Comparison of ENCODE assay signal across 19 mouse cellular contexts in genomic region chr1:134339757-134340619, GRCm38 (mm10). TPM values are rescaled to one million over a fixed set of nuclear protein-coding genes. Genes with fewer than 3 reads are reported as not detected.
DNase-seq lines count a peak whose midpoint lies in the region; ATAC-seq and TF ChIP-seq lines count a peak whose summit lies in the region.
"Had no signal": no experiment of that assay in that cellular context is flagged by ENCODE, and none has a peak within 500 bp of the region (broad histone marks: within the 10 kb centered on the region; RNA-seq: fewer than 3 reads in every experiment).

No protein-coding gene starts in this region.

- no peaks in the 10 kb centered on the region for H3K36me3 ChIP-seq in heart, embryonic 13.5 days
- H3K36me3 ChIP-seq in liver, embryonic 16.5 days (ENCODE audit: control insufficient read depth, insufficient read depth), result no peaks in the 10 kb centered on the region
- H3K36me3 ChIP-seq in MEL (ENCODE audit: control insufficient read depth in 1 of 2, insufficient read depth in 2 of 2, low read length in 2 of 2), result no peaks in the 10 kb centered on the region
- no peaks in the 10 kb centered on the region for H3K36me3 ChIP-seq in limb, embryonic 10.5 days
- H3K36me3 ChIP-seq: midbrain, embryonic 15.5 days; neural tube, embryonic 13.5 days had no signal

- ATAC-seq in heart, embryonic 13.5 days (ENCODE audit: extremely low read depth, insufficient number of reproducible peaks, low FRiP score, low TSS enrichment), result no peak
- peak; percentile 42; the same call in 1 of the 2 replicates for ATAC-seq in liver, embryonic 16.5 days (ENCODE audit: low read depth)
- ATAC-seq: midbrain, embryonic 15.5 days had no signal

- H3K9ac ChIP-seq in heart, embryonic 13.5 days, result no peak overlapping the region
- no peak overlapping the region for H3K9ac ChIP-seq in liver, embryonic 16.5 days (ENCODE audit: low read depth, low read length)
- H3K9ac ChIP-seq in MEL (ENCODE audit: control insufficient read depth, low read depth, low read length, poor library complexity, severe bottlenecking), result no peak overlapping the region
- H3K9ac ChIP-seq: midbrain, embryonic 15.5 days; neural tube, embryonic 13.5 days had no signal

- TF ChIP-seq EP300 in MEL (IDR thresholded peaks at IDR 0.05; ENCODE audit: low read depth in 1 of 2, low read length in 2 of 2), result no peak

- WGBS in heart, embryonic 13.5 days, result 91% methylated on average over 18 of the region's 18 CpGs
- WGBS in liver, embryonic 16.5 days (ENCODE audit: insufficient replicate concordance), result 82% methylated on average over 18 of the region's 18 CpGs
- WGBS in limb, embryonic 10.5 days, result 95% methylated on average over 18 of the region's 18 CpGs

- no peaks in the 10 kb centered on the region for H3K79me2 ChIP-seq in MEL (ENCODE audit: control insufficient read depth, insufficient read depth, low read length, poor library complexity)

- no peaks in the 10 kb centered on the region for H3K9me3 ChIP-seq in heart, embryonic 13.5 days
- H3K9me3 ChIP-seq in liver, embryonic 16.5 days (replicated peaks; ENCODE audit: control insufficient read depth, low read length), result no peaks in the 10 kb centered on the region
- H3K9me3 ChIP-seq in MEL (replicated peaks; ENCODE audit: insufficient read depth, low read length), result no peaks in the 10 kb centered on the region
- H3K9me3 ChIP-seq in limb, embryonic 10.5 days (replicated peaks), result no peaks in the 10 kb centered on the region
- H3K9me3 ChIP-seq: midbrain, embryonic 15.5 days; neural tube, embryonic 13.5 days had no signal

- no peaks in the 10 kb centered on the region for H3K27me3 ChIP-seq in heart, embryonic 13.5 days (replicated peaks)
- peaks cover 4% of the 10 kb centered on the region; the same call in 1 of the 2 replicates for H3K27me3 ChIP-seq in liver, embryonic 16.5 days (ENCODE audit: control insufficient read depth, insufficient read depth, low read depth, low read length)
- no peaks in the 10 kb centered on the region for H3K27me3 ChIP-seq in MEL (ENCODE audit: control insufficient read depth in 1 of 2, insufficient read depth in 2 of 2, low read length in 2 of 2)
- no peaks in the 10 kb centered on the region for H3K27me3 ChIP-seq in limb, embryonic 10.5 days (ENCODE audit: low read depth, poor library complexity, severe bottlenecking)
- H3K27me3 ChIP-seq: midbrain, embryonic 15.5 days had no signal

- TF ChIP-seq RAD21 in MEL (IDR thresholded peaks at IDR 0.05; ENCODE audit: low read depth, low read length), result peak; percentile 67

- H3K4me2 ChIP-seq in heart, embryonic 13.5 days, result no peak overlapping the region
- no peak overlapping the region for H3K4me2 ChIP-seq in liver, embryonic 16.5 days (ENCODE audit: low read depth, low read length)
- H3K4me2 ChIP-seq: midbrain, embryonic 15.5 days; neural tube, embryonic 13.5 days had no signal

- H3K27ac ChIP-seq in heart, embryonic 13.5 days (replicated peaks), result peak overlapping the region; percentile 82
- no peak overlapping the region for H3K27ac ChIP-seq in liver, embryonic 16.5 days (ENCODE audit: low read length)
- no peak overlapping the region for H3K27ac ChIP-seq in MEL (ENCODE audit: control insufficient read depth, low read depth, low read length)
- no peak overlapping the region for H3K27ac ChIP-seq in limb, embryonic 10.5 days
- H3K27ac ChIP-seq: midbrain, embryonic 15.5 days; neural tube, embryonic 13.5 days had no signal

- intact Hi-C loops in heart, postnatal 10 days (cut with DNase I), result no loop called here

- no peak overlapping the region for H3K4me3 ChIP-seq in heart, embryonic 13.5 days
- H3K4me3 ChIP-seq in liver, embryonic 16.5 days (ENCODE audit: low read depth, low read length), result no peak overlapping the region
- H3K4me3 ChIP-seq in MEL (ENCODE audit: control insufficient read depth in 1 of 2, insufficient read depth in 1 of 2, low read depth in 2 of 2, low read length in 2 of 2), result no peak overlapping the region
- H3K4me3 ChIP-seq in limb, embryonic 10.5 days, result no peak overlapping the region
- H3K4me3 ChIP-seq: midbrain, embryonic 15.5 days; neural tube, embryonic 13.5 days had no signal

- H3K4me1 ChIP-seq in heart, embryonic 13.5 days, result peaks cover 82% of the 10 kb centered on the region
- H3K4me1 ChIP-seq in liver, embryonic 16.5 days (ENCODE audit: control insufficient read depth, low read depth, low read length), result peaks cover 8% of the 10 kb centered on the region
- no peaks in the 10 kb centered on the region for H3K4me1 ChIP-seq in MEL (ENCODE audit: control insufficient read depth in 1 of 2, insufficient read depth in 2 of 2, low read length in 2 of 2)
- peaks cover 23% of the 10 kb centered on the region for H3K4me1 ChIP-seq in limb, embryonic 10.5 days

- TF ChIP-seq CTCF in MEL (IDR thresholded peaks at IDR 0.05 in 2 of 3, conservative IDR thresholded peaks at IDR 0.05 in 1 of 3; ENCODE audit: control insufficient read depth in 1 of 3, insufficient read depth in 1 of 3, low read depth in 2 of 3, low read length in 3 of 3, poor library complexity in 1 of 3, severe bottlenecking in 1 of 3), result peak; percentile 49 to 61 (median 56); a peak in 5 of 6 replicates

- no peak for DNase-seq in heart, postnatal 10 days
- DNase-seq in liver, result no peak
- peak; percentile 61 for DNase-seq in MEL (ENCODE audit: low read depth, low spot score)
- peak; percentile 25 for DNase-seq in limb, embryonic 10.5 days (ENCODE audit: low spot score)
- DNase-seq in gastrocnemius, adult 18-20 months (ENCODE audit: low spot score), result no peak
- DNase-seq: adrenal gland, adult 2 months; gastrocnemius, postnatal 10 days; kidney, adult 11 months; layer of hippocampus, adult 9-11 months; left cerebral cortex, postnatal 4 days; lung, postnatal 14 days; retina, postnatal 1 day; thymus, adult 2 months had no signal

- no peak for TF ChIP-seq POLR2A in MEL (IDR thresholded peaks at IDR 0.05; ENCODE audit: control insufficient read depth in 1 of 2, insufficient read depth in 1 of 2, low read depth in 1 of 2, low read length in 2 of 2, poor library complexity in 1 of 2)

TF ChIP-seq in MEL, 35 proteins besides CTCF, POLR2A, EP300 and RAD21 (continues in another document):
- no peak for TF ChIP-seq ETS1 (IDR thresholded peaks at IDR 0.05; ENCODE audit: low read depth, low read length)
- TF ChIP-seq NELFE (IDR thresholded peaks at IDR 0.05; ENCODE audit: low read depth, low read length), result no peak
- TF ChIP-seq TAL1 (IDR thresholded peaks at IDR 0.05; ENCODE audit: low read length), result no peak
- TF ChIP-seq SMC3 (IDR thresholded peaks at IDR 0.05; ENCODE audit: low read depth, low read length), result peak; percentile 45
- TF ChIP-seq CHD2 (IDR thresholded peaks at IDR 0.05; ENCODE audit: low read length), result no peak
- peak; percentile 45 for TF ChIP-seq ZC3H11A (IDR thresholded peaks at IDR 0.05; ENCODE audit: low read depth, low read length)
- no peak for TF ChIP-seq MAFK (IDR thresholded peaks at IDR 0.05; ENCODE audit: borderline replicate concordance, low read depth, low read length)
- no peak for TF ChIP-seq TCF12 (IDR thresholded peaks at IDR 0.05; ENCODE audit: low read depth, low read length)
- TF ChIP-seq SIN3A (IDR thresholded peaks at IDR 0.05; ENCODE audit: low read length), result no peak
- TF ChIP-seq MXI1 (IDR thresholded peaks at IDR 0.05; ENCODE audit: low read depth, low read length), result no peak
- no peak for TF ChIP-seq USF2 (IDR thresholded peaks at IDR 0.05; ENCODE audit: borderline replicate concordance in 1 of 2, insufficient read depth in 1 of 2, low read depth in 1 of 2, low read length in 2 of 2)
- TF ChIP-seq ELF1 (IDR thresholded peaks at IDR 0.05; ENCODE audit: low read depth, low read length), result no peak
- TF ChIP-seq MYC (IDR thresholded peaks at IDR 0.05; ENCODE audit: low read depth, low read length), result no peak

RNA-seq across cellular contexts. Expression of gene Ppfia4, which starts 7.3 kb away (rescaled TPM):
- 10.9 and 12.6 TPM in 2 replicates for polyA plus RNA-seq in heart, embryonic 13.5 days (2015; fragmentation: Nextera tagmentation; extraction: Ambion mirVana)
- 1 to 10 TPM; 3.4 to 3.7 TPM for total RNA-seq in heart, postnatal 10 days (2021)
- 1.7 and 2.0 TPM in 2 replicates for polyA plus RNA-seq in liver, embryonic 16.5 days (2015; fragmentation: Nextera tagmentation; extraction: Ambion mirVana)
- total RNA-seq in MEL (2012; rRNA removed), result not detected in 2 replicates
- under 1 TPM in 1 of 2 experiments, not detected in 1; 0.11 TPM for polyA plus RNA-seq in MEL (2012; ENCODE audit: insufficient read depth in 1 of 2, insufficient read length in 2 of 2, low read depth in 1 of 2, low replicate concordance in 2 of 2, missing spikeins in 1 of 2)
- polyA plus RNA-seq in limb, embryonic 10.5 days (2016; fragmentation: Nextera tagmentation; extraction: Ambion mirVana), result 1.8 and 2.3 TPM in 2 replicates
- total RNA-seq in gastrocnemius, adult 18-20 months (2021), result under 1 TPM; 0.21 to 0.43 TPM

RNA-seq across cellular contexts. Expression of gene Tmem183a, which starts 21.8 kb away (rescaled TPM):
- polyA plus RNA-seq in heart, embryonic 13.5 days (2015; fragmentation: Nextera tagmentation; extraction: Ambion mirVana), result 54.0 and 63.0 TPM in 2 replicates
- total RNA-seq in heart, postnatal 10 days (2021), result 10 to 100 TPM; 24.2 to 25.7 TPM
- 48.7 and 51.6 TPM in 2 replicates for polyA plus RNA-seq in liver, embryonic 16.5 days (2015; fragmentation: Nextera tagmentation; extraction: Ambion mirVana)
- 54.2 and 69.3 TPM in 2 replicates for total RNA-seq in MEL (2012; rRNA removed)
- polyA plus RNA-seq in MEL (2012; ENCODE audit: insufficient read depth in 1 of 2, insufficient read length in 2 of 2, low read depth in 1 of 2, low replicate concordance in 2 of 2, missing spikeins in 1 of 2), result 100 to 1,000 TPM in 1 of 2 experiments, 10 to 100 TPM in 1; 82.7 to 131 TPM
- 118 TPM in 2 replicates for polyA plus RNA-seq in limb, embryonic 10.5 days (2016; fragmentation: Nextera tagmentation; extraction: Ambion mirVana)
- 10 to 100 TPM; 10.1 to 10.4 TPM for total RNA-seq in gastrocnemius, adult 18-20 months (2021)

RNA-seq across cellular contexts. Expression of gene 4933406M09Rik, which starts 45.8 kb away (rescaled TPM):
- not detected in 2 replicates for polyA plus RNA-seq in heart, embryonic 13.5 days (2015; fragmentation: Nextera tagmentation; extraction: Ambion mirVana)
- total RNA-seq in heart, postnatal 10 days (2021), result not detected
- polyA plus RNA-seq in liver, embryonic 16.5 days (2015; fragmentation: Nextera tagmentation; extraction: Ambion mirVana), result not detected in 2 replicates
- not detected in 2 replicates for total RNA-seq in MEL (2012; rRNA removed)
- not detected for polyA plus RNA-seq in MEL (2012; ENCODE audit: insufficient read depth in 1 of 2, insufficient read length in 2 of 2, low read depth in 1 of 2, low replicate concordance in 2 of 2, missing spikeins in 1 of 2)
- polyA plus RNA-seq in limb, embryonic 10.5 days (2016; fragmentation: Nextera tagmentation; extraction: Ambion mirVana), result not detected in 2 replicates
- total RNA-seq in gastrocnemius, adult 18-20 months (2021), result not detected
- total RNA-seq: adrenal gland, adult 2 months; gastrocnemius, postnatal 10 days; left cerebral cortex, postnatal 4 days had no signal
- polyA plus RNA-seq: adrenal gland, adult 2 months; embryonic facial prominence, embryonic 11.5 days; forebrain, embryonic 11.5 days; midbrain, embryonic 15.5 days; neural tube, embryonic 13.5 days; thymus, adult 2 months had no signal

RNA-seq across cellular contexts. Expression of gene Myog, which starts 50.2 kb away (rescaled TPM):
- polyA plus RNA-seq in heart, embryonic 13.5 days (2015; fragmentation: Nextera tagmentation; extraction: Ambion mirVana), result 1.5 and 3.5 TPM in 2 replicates
- total RNA-seq in heart, postnatal 10 days (2021), result not detected
- 2.4 and 4.4 TPM in 2 replicates for polyA plus RNA-seq in liver, embryonic 16.5 days (2015; fragmentation: Nextera tagmentation; extraction: Ambion mirVana)
- total RNA-seq in MEL (2012; rRNA removed), result not detected in 2 replicates
- not detected for polyA plus RNA-seq in MEL (2012; ENCODE audit: insufficient read depth in 1 of 2, insufficient read length in 2 of 2, low read depth in 1 of 2, low replicate concordance in 2 of 2, missing spikeins in 1 of 2)
- 2.0 and 16.0 TPM in 2 replicates for polyA plus RNA-seq in limb, embryonic 10.5 days (2016; fragmentation: Nextera tagmentation; extraction: Ambion mirVana)
- total RNA-seq in gastrocnemius, adult 18-20 months (2021), result 10 to 100 TPM; 10.4 to 18.9 TPM
- total RNA-seq: adrenal gland, adult 2 months; left cerebral cortex, postnatal 4 days had no signal
- polyA plus RNA-seq: adrenal gland, adult 2 months; forebrain, embryonic 11.5 days had no signal

Comparison
In these comparisons a context has a peak if more than half of its experiments do, and no peak if none do; other contexts are left out.
1. DNase-seq: peak in MEL (single experiment) and limb, embryonic 10.5 days (single experiment); none in heart, postnatal 10 days (0 of 2), liver (single experiment) and gastrocnemius, adult 18-20 months (single experiment).